Mouse (Mus musculus): ENCODE measurements around the gene Vps8. TPM values are rescaled to one million over a fixed set of nuclear protein-coding genes. Genes with fewer than 3 reads are reported as not detected.

Gene Vps8
- polyA plus RNA-seq, 1 experiment from 2014 or later: 21.4 TPM

DNA sequence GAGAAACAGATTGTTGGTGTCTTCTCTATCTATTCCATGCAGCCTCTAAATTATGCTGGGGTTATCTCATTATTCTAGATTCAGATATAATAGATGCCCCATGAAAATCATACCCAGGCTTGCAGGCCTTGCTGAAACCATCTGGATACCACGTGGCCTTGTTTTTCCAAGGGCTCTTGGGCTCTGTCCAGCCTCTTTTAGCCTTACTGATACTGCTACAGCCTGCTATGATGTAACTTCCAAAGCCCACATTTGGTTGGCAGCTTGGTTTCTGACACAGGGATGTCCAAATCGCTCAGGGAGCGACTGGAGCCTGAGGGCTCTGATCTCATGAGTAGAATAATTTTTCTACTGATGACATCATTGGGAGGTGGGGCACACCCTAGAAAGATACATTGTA, 223.0 kb downstream of the Vps8 start:
- peaks cover 48% of the 10 kb centered on the region for H3K4me1 ChIP-seq (replicated peaks)
- no peak overlapping the region for H3K4me2 ChIP-seq
- 55% methylated on average over 3 of the region's 3 CpGs for WGBS
- H3K9me3 ChIP-seq (replicated peaks): no peaks in the 10 kb centered on the region
- no peaks in the 10 kb centered on the region for H3K36me3 ChIP-seq
- H3K27me3 ChIP-seq: no peaks in the 10 kb centered on the region
- no peak for ATAC-seq (replicated peaks; ENCODE audit: insufficient number of reproducible peaks, insufficient read depth, low FRiP score, low read depth)
- peak overlapping the region; percentile 11; the same call in 1 of the 2 replicates for H3K27ac ChIP-seq
- H3K4me3 ChIP-seq: no peak overlapping the region
- H3K9ac ChIP-seq: no peak overlapping the region

DNA sequence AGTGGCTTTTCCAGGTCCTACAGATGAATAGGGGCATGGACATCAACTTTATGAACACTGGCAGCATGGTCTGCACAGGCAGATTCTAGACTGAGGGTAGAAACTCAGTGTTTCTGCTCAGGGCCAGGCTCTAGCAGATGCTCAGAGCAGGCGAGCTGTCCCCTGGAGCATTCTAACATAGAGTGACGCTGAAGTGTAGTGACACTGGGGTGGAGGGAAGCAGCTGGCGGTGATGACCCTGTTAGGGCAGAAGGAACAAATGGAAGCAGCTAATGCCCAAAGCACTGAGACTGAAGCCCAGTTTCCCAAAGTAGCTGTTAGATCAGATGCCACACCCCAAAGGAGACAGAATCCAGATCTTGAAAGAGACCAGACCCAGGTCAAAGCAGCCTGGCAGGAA, 223.6 kb downstream of the Vps8 start:
- 76% methylated on average over 3 of the region's 3 CpGs for WGBS
- H3K27ac ChIP-seq: 0 out of 2 replicates have a peak overlapping the region, but pooled peaks have one; percentile 11
- no peak overlapping the region for H3K4me2 ChIP-seq
- peaks cover 43% of the 10 kb centered on the region for H3K4me1 ChIP-seq (replicated peaks)
- no peaks in the 10 kb centered on the region for H3K27me3 ChIP-seq
- no peak overlapping the region for H3K4me3 ChIP-seq
- no peaks in the 10 kb centered on the region for H3K36me3 ChIP-seq
- H3K9ac ChIP-seq: no peak overlapping the region
- no peaks in the 10 kb centered on the region for H3K9me3 ChIP-seq (replicated peaks)
- no peak for ATAC-seq (replicated peaks; ENCODE audit: insufficient number of reproducible peaks, insufficient read depth, low FRiP score, low read depth)

GRCm38 (mm10) chr16:21648800-21649199, 225.9 kb downstream of the Vps8 start:
- H3K27ac ChIP-seq: no peak overlapping the region
- peaks cover 31% of the 10 kb centered on the region for H3K4me1 ChIP-seq (replicated peaks)
- no peak for ATAC-seq (replicated peaks; ENCODE audit: insufficient number of reproducible peaks, insufficient read depth, low FRiP score, low read depth)
- H3K9ac ChIP-seq: no peak overlapping the region
- H3K4me2 ChIP-seq: no peak overlapping the region
- H3K9me3 ChIP-seq (replicated peaks): no peaks in the 10 kb centered on the region
- H3K4me3 ChIP-seq: no peak overlapping the region
- WGBS: 66% methylated on average over 4 of the region's 4 CpGs
- peaks cover 8% of the 10 kb centered on the region; the same call in 1 of the 2 replicates for H3K36me3 ChIP-seq
- H3K27me3 ChIP-seq: no peaks in the 10 kb centered on the region

DNA sequence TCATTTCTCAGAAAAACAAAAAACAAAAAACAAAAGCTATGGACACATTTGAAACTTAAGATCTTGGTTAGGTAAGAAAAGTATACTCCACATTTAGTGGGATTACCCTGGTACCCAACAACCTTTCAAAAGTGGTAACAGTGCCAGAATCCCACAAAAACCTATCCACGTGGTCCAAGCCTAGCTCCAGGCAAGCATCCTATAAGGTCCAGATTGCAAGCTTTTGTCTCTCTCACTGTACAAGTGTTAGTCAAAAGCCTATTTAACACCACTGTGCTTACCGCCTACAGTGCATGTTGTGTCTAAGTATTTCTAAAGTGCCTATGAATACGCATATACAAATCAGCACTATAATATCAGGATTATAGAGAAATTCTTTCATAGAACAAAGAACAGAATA, 227.4 kb downstream of the Vps8 start:
- Histone ChIP-seq H3K4me3 (no peak overlapping the region), H3K9ac (no peak overlapping the region), H3K27ac (no peak overlapping the region), H3K36me3 (peaks cover 8% of the 10 kb centered on the region; the same call in 1 of the 2 replicates), H3K9me3 (replicated peaks) (no peaks in the 10 kb centered on the region), H3K4me1 (replicated peaks) (peaks cover 21% of the 10 kb centered on the region), H3K27me3 (no peaks in the 10 kb centered on the region), H3K4me2 (no peak overlapping the region)
- 81% methylated on average over 3 of the region's 3 CpGs for WGBS
- no peak for ATAC-seq (replicated peaks; ENCODE audit: insufficient number of reproducible peaks, insufficient read depth, low FRiP score, low read depth)

DNA sequence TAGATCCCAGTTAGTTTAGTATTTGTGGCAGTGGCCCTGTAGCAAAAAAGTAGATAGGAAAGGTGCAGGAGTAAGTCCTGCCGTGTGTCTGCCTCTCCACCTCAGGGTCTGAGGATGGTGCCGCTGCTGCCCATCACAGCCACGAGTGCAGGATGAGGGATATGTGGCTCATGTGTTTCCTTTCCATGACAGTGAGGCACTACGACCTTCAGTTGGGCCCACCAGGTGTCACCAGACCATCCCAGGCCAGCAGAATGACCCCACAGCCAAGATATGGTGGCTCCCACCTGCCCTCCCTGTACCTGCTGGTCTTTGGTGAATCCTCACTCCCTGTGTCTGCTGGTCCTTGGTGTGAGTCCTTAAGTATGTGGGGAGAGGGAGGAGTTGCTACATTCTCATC, 228.2 kb downstream of the Vps8 start:
- Histone ChIP-seq H3K27ac (no peak overlapping the region), H3K4me2 (no peak overlapping the region), H3K9me3 (replicated peaks) (no peaks in the 10 kb centered on the region), H3K4me3 (no peak overlapping the region), H3K9ac (no peak overlapping the region), H3K27me3 (no peaks in the 10 kb centered on the region), H3K4me1 (replicated peaks) (peaks cover 20% of the 10 kb centered on the region), H3K36me3 (peaks cover 8% of the 10 kb centered on the region; the same call in 1 of the 2 replicates)
- no peak for ATAC-seq (replicated peaks; ENCODE audit: insufficient number of reproducible peaks, insufficient read depth, low FRiP score, low read depth)
- 71% methylated on average over 4 of the region's 4 CpGs for WGBS

GRCm38 (mm10) chr16:21653151-21653550, 230.2 kb downstream of the Vps8 start:
- no peak overlapping the region for H3K27ac ChIP-seq
- H3K4me2 ChIP-seq: no peak overlapping the region
- ATAC-seq (replicated peaks; ENCODE audit: insufficient number of reproducible peaks, insufficient read depth, low FRiP score, low read depth): no peak
- H3K9ac ChIP-seq: no peak overlapping the region
- no peak overlapping the region for H3K4me3 ChIP-seq
- no peaks in the 10 kb centered on the region for H3K27me3 ChIP-seq
- 74% methylated on average over 15 of the region's 15 CpGs for WGBS
- peaks cover 15% of the 10 kb centered on the region; the same call in 1 of the 2 replicates for H3K36me3 ChIP-seq
- no peaks in the 10 kb centered on the region for H3K9me3 ChIP-seq (replicated peaks)
- H3K4me1 ChIP-seq (replicated peaks): peaks cover 12% of the 10 kb centered on the region

- 86% methylated on average over 5 of the region's 5 CpGs for WGBS
- no peak overlapping the region for H3K9ac ChIP-seq
- H3K27ac ChIP-seq: no peak overlapping the region
- no peak overlapping the region for H3K4me2 ChIP-seq
- H3K27me3 ChIP-seq: no peaks in the 10 kb centered on the region
- no peak overlapping the region for H3K4me3 ChIP-seq
- peaks cover 15% of the 10 kb centered on the region; the same call in 1 of the 2 replicates for H3K36me3 ChIP-seq
- H3K9me3 ChIP-seq (replicated peaks): no peaks in the 10 kb centered on the region
- peaks cover 12% of the 10 kb centered on the region for H3K4me1 ChIP-seq (replicated peaks)
- ATAC-seq (replicated peaks; ENCODE audit: insufficient number of reproducible peaks, insufficient read depth, low FRiP score, low read depth): no peak
These were observed 231.5 kb downstream of the Vps8 start for GRCm38 (mm10) chr16:21654384-21654783.

- 29% methylated on average over 6 of the region's 6 CpGs for WGBS
- Histone ChIP-seq H3K27ac (peak overlapping the region; percentile 40; the same call in 1 of the 2 replicates), H3K4me3 (no peak overlapping the region), H3K36me3 (peaks cover 15% of the 10 kb centered on the region; the same call in 1 of the 2 replicates), H3K9me3 (replicated peaks) (no peaks in the 10 kb centered on the region), H3K4me1 (replicated peaks) (peaks cover 12% of the 10 kb centered on the region), H3K9ac (no peak overlapping the region), H3K4me2 (no peak overlapping the region), H3K27me3 (no peaks in the 10 kb centered on the region)
- no peak for ATAC-seq (replicated peaks; ENCODE audit: insufficient number of reproducible peaks, insufficient read depth, low FRiP score, low read depth)
These were observed 232.4 kb downstream of the Vps8 start for GRCm38 (mm10) chr16:21655291-21655690.

GRCm38 (mm10) chr16:21655961-21656360, 233.0 kb downstream of the Vps8 start:
- no peak overlapping the region for H3K4me3 ChIP-seq
- no peaks in the 10 kb centered on the region for H3K9me3 ChIP-seq (replicated peaks)
- peak overlapping the region; percentile 40; the same call in 1 of the 2 replicates for H3K27ac ChIP-seq
- H3K9ac ChIP-seq: no peak overlapping the region
- peaks cover 15% of the 10 kb centered on the region; the same call in 1 of the 2 replicates for H3K36me3 ChIP-seq
- no peaks in the 10 kb centered on the region for H3K27me3 ChIP-seq
- H3K4me1 ChIP-seq (replicated peaks): peaks cover 16% of the 10 kb centered on the region
- 68% methylated on average over 9 of the region's 9 CpGs for WGBS
- no peak for ATAC-seq (replicated peaks; ENCODE audit: insufficient number of reproducible peaks, insufficient read depth, low FRiP score, low read depth)
- H3K4me2 ChIP-seq: no peak overlapping the region

- peaks cover 6% of the 10 kb centered on the region; the same call in 1 of the 2 replicates for H3K4me1 ChIP-seq (replicated peaks)
- H3K4me2 ChIP-seq: no peak overlapping the region
- 49% methylated on average over 18 of the region's 18 CpGs for WGBS
- H3K4me3 ChIP-seq: no peak overlapping the region
- H3K36me3 ChIP-seq: no peaks in the 10 kb centered on the region
- no peak for ATAC-seq (replicated peaks; ENCODE audit: insufficient number of reproducible peaks, insufficient read depth, low FRiP score, low read depth)
- H3K27me3 ChIP-seq: 0 out of 2 replicates have a peak, but pooled peaks cover 3% of the 10 kb centered on the region
- no peaks in the 10 kb centered on the region for H3K9me3 ChIP-seq (replicated peaks)
- H3K27ac ChIP-seq: no peak overlapping the region
- no peak overlapping the region for H3K9ac ChIP-seq
These were observed 241.9 kb downstream of the Vps8 start for GRCm38 (mm10) chr16:21664633-21665363.

DNA sequence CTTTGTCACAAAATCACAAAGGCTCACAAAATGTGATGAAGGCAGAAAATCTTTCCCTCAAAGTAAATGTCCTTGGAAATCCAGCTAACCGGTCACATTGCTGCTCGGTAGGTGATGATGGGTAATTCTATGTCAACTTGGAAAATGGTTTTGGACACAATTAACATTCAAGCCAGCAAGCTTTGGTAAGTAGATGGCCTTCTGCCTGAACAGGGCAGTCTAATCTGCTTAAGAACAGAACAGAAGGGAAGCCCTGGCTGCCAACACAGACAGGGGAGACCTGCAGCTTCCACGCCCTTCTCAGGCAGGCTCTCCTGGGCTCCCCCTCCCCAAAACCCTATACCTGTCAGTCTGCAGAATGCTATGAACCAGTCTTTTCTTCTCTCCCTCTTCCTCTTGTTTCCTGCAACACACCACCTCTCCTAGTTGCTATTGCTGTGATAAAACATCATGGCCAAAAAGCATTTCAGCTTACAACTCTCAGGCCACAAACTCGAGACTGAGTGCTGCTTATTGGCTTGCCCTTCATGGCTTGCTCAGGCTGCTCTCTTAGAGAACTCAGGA, 242.6 kb downstream of the Vps8 start:
- Histone ChIP-seq H3K36me3 (no peaks in the 10 kb centered on the region), H3K4me2 (no peak overlapping the region), H3K9ac (no peak overlapping the region), H3K9me3 (replicated peaks) (no peaks in the 10 kb centered on the region), H3K27ac (no peak overlapping the region), H3K27me3 (0 out of 2 replicates have a peak, but pooled peaks cover 3% of the 10 kb centered on the region), H3K4me3 (no peak overlapping the region), H3K4me1 (replicated peaks) (peaks cover 5% of the 10 kb centered on the region; the same call in 1 of the 2 replicates)
- 35% methylated on average over 4 of the region's 4 CpGs for WGBS
- ATAC-seq (replicated peaks; ENCODE audit: insufficient number of reproducible peaks, insufficient read depth, low FRiP score, low read depth): no peak

Data from heart, embryonic 15.5 days (tissue).